Mouse (Mus musculus) urinary bladder, postnatal 4 days (tissue): Measurements from ENCODE around the gene Apopt1.

Source experiments
- DNase-seq, 2 experiments: peaks; one replicate each; pipeline ENCODE4 v3.0.0; 2021 to 2022; ENCODE audit warnings: low spot score in 2 of 2

Gene Apopt1

DNA sequence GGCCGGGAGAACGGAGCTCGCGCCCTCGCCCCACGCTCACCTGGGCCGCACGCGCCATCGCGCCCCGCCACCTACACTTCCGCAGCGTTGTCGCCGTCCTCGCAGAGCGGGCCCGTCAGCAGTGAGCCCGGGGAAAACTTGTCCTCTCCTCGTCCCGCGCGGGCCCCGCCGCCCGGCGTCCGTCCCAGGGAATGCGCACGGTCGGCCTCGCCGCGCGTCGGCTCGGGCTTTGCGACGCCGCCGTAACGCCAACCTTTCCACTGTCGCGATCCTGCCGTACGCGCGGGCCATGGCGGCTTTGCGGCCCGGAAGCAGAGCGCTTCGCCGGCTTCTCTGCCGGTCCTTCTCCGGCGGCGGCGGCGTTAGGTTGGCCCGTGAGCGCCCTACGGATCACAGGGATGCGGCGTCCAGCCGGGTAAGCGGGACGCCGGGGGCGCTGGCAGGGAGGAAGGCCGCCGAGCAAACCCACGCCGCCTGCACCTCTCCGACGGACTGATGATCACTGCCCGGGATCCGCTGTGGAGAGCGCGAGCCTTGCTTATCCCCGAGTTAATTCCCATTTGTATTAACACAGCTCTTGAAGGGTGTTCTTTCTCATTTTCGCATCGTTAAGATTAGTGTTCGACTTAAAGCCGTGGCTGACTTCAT lies at the start of gene Apopt1, which contains the start of gene Bag5:
TSS of gene Apopt1 (plus strand) at position 258 of the 648 bp plus-strand sequence.
TSS of gene Bag5 (minus strand) at position 254 of the 648 bp plus-strand sequence.
- peak; percentile 90 to 91 for DNase-seq

DNA sequence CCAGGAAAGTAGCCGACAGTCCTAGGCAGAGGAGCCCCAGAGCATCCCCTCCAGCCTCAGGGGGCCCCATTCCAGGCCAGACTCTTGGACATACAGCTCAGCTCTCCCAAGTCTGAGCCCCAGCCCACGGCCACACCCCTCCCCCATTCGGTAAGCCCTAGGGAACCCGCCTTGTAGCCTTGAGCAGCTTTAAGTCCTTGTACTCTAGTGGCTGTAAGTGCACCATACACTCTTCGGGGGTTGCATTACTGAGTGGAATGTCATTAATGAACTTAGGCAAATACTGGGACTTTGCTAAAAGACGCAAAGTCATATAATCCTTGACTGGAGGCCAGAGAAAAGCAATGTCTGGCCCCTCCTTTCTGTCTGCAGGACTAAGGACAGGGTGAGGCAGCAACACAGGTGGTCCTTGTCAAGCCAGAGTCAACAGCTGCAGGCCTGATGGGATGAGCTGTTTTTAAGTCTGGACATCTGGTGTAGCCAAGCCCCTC lies 48.9 kb upstream of the Apopt1 start:
- DNase-seq, result peak in 1 of 2 experiments; percentile 76

DNA sequence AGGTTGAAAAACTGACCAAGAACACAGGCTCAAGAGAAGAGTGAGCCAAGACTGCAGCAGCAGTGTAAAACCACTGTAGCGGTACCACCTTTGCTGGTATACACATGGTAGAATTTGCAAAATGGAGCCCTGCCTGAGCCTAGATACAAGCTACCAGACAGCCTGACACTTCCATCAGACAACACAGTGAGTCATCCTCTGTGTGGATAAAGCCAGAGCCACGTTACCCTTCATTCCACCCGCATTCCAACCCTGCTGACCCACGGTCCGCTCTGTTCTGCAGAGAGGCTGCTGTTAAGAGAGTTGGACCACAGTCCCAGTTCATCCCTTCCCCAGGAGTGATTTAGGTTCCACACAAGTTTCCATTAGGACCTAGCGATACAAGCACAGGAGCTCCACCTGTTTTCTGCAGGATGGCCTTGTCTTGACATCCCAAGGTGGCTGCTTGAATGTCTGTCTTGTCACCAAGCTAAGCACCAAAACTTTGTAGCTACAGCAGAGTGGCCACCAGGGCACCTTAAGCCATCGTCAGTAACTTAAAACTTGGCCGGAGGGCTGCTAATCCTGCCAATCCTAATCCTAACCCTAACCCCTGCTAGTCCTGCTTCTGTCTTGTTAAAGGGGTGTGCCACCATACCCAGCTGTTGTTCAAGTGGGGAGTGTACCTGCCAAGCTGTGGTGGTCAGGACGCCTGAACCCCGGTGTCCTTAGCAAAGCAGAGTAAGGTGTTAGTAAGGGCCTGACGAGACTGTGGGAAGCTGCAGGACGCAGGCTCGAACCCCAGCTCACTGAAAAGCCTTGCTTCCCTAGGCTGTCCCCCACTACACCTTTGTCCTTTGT lies 47.8 kb upstream of the Apopt1 start:
- DNase-seq, result no peak

DNA sequence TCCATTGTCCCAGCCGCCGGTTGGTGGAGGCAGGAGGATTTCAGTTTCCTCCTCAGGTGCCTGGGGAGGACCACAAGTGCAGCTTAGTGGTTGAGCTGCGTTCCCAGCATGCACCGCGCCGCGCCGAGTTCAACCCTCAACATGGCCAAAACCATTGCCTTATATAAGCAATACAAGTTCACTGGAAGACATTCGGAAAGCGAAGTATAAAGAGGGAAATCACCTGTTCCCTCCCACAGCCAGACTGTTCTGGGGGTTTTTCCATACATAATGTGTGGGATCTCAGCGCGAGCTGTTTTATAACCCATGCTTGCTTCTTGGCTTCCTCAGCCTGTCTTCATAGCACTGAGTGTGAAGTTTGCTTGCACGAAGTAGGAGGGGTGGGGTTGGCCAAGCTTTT lies 46.7 kb upstream of the Apopt1 start:
- DNase-seq, result no peak

DNA sequence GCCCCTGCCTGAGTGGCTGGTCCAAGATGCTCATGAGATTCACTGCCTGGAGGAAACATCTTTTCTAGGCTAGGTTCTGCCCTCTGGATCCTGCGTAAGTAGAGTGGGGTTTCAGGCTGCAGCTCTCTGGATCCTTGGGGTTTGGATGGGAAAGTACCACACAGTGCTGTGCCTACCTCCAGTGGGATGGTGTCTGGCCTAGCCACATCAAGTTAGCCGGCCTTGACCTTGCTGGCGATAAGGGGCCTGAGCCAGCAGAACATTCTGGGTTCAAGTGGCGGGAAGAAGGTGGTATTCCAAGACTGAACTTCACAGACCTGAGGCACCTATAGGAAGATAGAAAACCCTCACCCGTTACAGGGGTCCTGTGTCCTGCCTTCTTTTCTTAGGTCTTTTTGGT lies 45.6 kb upstream of the Apopt1 start:
- DNase-seq, result no peak

DNA sequence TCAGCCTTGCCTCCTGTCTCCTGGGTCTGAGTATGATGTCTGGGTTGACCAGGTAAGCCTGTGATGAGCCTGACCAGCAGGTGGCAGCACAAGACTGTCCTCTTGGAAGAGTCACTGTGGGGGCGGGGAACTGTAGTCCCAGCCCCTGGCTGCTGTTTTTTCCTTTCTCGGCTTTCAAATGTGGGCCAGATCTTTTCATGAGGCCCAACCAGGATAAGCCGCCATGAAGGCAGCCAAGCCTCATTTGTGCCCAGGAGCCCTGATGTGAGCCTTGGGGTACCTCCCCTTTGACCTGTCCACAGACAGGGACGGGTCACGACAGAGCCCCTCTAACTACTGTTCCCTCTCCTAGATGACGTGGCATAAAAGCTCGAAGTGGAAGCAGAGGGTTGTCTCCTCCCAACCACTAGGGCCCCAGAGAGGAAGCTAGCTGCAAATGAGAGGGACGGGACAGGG lies 44.6 kb upstream of the Apopt1 start:
- peak; percentile 89 to 98 for DNase-seq

DNA sequence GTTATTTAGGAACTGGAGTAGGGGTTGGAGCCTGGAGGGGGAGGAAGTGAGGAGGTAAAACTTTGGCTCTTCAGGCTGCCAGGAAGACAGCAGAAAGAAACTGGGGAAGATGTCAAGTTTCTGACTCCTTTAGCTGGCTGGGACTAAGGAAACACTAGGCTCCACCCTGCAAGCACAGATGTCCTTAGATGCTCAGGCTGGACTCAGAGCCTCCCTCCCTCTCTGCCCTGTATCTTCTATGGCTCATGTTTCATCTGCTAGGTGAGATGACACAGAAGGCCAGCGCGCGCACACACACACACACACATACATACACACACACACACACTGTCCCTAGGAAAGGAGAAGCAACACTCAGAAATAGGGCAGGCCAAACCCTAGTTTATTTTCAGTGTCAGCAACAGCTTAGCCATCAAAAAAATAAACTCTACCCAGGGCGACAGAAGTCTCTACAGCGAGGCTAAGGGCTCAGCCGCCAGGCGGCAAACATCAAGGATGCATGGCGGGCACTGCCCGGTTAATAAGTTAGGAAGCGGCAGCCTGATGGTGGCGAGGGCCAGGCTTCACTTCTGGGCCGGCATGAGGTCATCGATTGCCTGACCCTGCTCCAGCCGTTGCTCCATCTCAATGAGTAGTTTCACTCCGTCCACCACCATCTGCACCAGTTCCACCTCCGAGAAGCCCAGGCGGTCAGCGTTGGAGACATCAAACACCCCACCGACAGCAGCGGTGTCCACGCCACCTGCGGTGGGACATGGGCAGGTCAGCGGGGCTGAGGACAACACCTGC lies 43.9 kb upstream of the Apopt1 start:
- DNase-seq, result peak in 1 of 2 experiments; percentile 56

DNA sequence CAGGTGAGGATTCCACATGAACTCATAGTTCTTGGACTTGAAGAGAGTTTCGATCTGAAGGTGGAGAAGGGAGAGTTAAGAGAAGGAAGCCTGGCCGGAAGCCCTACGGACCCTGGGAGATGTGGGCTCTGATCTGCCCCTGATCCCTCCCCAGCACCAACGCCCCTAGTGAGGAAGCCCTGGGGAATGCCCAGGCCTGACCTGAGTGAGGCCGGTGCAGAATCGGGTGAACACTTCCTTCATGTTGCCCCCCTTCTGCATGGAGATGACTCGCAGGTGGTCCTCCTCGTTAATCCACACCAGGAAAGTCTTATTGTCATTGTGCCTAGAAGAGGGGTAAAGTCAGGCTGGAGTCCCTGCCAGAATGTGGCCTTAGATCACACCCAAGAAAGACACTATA lies 43.1 kb upstream of the Apopt1 start:
- no peak for DNase-seq

DNA sequence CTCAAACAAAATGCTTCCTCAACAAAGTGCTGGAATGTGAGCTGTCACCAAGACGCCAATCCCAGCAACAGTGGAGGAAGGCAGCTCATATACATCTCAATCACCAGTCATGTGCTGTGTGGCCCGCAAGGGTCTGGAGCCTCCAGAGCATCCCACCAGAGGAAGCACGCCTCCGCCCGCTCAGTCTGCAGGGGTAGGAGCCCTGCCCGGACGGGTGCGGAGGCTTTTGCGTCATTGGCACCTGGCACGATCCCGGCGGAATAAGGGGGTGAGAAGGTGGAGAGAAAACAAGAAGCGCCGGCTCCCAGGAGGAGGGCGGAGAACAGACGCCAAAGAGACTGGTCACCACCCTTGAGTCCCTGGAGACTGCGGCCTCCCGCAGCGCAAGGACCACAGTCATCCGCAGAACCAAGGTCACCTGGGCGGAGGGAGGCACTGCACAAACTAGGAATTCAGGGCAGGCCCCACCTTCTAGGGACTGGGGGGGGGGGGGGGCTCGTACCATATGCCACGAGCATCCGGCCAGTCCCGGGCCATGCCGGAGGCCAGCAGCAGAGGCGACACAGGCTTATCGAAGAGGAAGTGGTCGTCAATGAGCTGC lies 42.6 kb upstream of the Apopt1 start:
- peak in 1 of 2 experiments; percentile 60 for DNase-seq

DNA sequence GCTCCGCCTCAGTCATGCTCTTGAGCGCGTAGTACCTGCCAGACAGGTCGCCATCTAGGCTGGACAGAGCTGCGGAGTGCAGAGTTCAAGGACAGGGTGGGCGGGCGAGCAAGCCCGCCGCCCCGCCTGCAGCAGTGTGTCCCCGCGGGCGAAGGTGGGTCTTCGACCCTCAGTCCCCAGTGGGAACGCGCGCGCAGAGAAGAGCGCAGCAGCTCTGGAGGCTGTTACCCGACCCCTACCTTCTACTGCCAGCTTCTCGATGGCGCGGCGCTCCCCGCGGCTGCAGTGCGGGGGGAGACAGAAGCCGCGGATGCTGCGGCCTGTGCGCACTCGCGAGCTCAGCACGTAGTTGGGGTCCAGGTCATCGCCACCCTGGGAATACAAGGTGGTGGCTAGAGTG lies 42.1 kb upstream of the Apopt1 start:
- DNase-seq, result no peak

DNA sequence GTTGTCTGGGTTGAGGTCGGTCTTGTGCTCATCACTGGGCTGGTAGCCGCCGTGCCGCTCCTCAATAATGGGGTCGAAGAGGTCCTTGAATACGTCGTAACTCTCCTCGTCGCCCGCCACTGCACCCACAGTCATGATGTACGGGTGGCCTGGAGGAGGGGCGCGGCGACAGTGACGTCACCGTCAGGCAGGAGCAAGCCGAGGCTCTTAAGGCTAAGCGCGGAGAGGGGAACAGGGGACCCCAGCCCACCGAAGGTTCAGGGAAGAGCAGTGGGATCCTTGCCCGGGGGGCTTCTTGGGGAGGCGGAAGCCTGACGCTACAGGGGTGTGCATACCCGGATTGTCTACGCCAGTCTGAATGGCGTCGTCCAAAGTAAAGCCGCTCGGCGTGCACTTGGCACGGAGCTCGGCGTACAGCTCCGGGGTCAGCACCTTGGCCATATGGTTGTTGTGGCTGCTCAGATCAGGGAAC lies 41.6 kb upstream of the Apopt1 start:
- peak; percentile 39 to 69 for DNase-seq

DNA sequence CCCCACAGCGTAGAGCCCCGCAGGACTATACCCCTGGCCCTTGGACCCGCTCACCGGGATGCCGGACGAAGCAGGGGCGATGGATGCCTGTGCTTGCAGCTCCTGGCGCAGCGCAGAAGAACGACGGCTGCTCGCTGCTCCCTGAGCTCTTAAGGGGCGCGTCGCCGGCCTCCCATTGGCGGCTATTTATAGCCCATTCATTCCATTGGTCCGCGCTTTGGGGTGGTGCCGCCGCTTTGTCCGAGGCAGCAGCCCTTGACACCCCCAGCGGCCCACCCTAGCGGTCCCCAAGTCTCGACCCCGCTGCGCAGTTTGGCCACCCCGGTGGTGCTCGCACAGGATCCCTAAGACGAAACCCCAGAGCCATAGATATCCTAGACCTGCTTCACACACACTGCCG lies 40.9 kb upstream of the Apopt1 start, which contains the start of gene Ckb:
TSS of gene Ckb (minus strand) at position 163 of the 400 bp plus-strand sequence.
- peak; percentile 78 to 80 for DNase-seq

DNA sequence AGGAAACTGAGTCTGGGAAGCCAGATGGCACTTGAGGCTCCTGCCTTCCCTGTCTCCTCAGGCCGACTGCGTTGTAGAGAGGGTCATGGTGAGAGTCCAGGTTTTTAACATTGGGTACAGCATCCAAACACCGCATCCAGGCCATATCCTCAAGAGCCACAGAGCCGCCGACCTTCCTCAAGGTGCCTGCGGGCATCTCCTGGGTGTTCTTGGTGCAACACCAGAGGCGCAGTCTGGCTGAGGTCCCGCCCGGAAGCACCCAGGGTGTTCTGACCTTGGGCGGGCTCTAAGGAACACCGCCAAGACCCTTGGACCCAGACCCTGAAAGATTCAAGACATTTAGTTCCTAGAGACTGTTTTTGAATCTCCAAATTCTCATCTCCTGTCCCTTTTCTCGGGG lies 40.5 kb upstream of the Apopt1 start:
- peak in 1 of 2 experiments; percentile 57 for DNase-seq

DNA sequence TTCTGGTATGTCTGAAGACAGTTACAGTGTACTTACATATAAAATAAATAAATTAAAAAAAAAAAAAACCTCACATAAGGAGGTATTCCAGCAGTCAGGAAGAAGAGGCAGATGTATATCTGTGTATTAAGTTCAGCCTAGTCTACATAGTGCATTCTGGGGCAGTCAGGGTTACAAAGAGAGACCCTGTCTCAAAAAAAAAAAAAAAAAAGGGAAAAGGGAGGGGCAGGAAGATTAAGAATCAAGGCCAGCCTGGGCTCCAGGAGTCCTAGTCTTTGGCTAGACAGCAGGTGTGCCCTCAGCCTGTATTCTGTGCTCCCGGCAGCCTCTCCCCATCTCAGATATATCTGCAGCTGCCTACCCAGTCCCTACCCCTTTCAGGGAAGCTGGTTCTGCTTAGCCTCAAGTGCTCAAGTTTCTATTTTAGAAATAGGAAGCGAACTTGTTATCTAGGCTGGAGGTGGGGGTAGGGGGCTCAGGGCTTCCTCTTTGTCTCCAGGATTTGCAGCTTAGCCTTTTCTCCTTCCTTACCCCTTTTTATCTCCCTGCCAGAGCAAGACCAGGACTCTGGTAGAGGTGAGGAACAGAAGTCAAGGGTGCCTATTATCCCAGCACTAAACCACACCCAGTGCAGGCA lies 38.1 kb upstream of the Apopt1 start:
- no peak for DNase-seq

DNA sequence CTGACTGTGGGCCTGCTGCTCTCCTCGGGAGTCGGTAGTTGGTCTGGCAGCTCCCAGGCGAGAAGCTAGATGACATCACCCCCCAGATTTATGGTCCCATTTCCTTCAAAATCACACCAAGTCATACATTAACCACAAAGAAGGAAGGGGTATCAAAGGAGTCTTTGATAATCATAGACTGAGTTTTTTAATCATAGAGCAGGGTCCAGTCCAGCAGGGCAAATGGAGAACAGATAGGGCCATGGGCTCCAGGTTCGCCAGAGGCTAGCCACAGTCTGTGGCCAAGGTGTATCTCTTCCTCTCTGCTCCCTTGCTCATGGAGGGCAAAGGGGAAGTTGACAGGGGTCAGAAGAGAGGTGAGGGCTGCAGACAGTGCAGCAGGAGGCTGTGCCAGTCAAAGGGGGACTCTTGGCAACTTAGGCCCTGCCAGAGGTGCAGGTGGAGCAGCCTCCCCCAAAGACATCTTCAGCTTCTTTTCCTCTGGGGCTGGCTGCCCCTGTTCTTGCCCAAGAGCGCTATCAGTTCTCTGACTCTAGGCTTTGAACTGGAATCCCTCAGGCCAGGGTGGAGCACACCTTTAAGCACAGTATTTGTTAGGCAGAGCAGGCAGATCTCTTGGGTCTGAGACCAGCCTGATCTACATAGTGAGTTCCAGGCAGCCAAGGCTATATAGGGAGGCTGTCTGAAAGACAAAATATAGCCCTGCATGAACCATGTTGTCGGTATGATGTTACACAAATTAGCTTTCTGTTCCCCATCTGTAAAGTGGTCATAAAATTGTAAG lies 37.1 kb upstream of the Apopt1 start:
- DNase-seq, result no peak

DNA sequence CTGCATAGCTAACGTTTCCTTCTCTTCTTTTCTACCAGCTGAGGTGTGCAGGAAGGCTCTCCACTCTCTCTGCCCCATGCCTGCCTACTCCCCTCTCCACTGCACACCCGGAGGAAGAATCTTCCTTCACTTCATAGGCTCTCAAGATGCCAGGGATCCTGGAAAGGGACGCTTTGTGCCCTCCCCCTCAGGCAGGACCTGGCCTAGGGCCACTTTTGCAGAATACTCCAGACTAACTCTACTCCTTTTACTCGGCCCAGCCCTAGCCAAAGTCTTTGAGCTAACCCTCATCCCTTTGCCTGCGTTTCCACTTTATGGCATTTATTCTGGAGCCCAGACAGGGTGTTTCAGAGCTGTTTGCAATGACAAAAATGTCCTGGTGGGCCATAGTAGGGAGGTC lies 35.6 kb upstream of the Apopt1 start:
- DNase-seq, result peak in 1 of 2 experiments; percentile 38

DNA sequence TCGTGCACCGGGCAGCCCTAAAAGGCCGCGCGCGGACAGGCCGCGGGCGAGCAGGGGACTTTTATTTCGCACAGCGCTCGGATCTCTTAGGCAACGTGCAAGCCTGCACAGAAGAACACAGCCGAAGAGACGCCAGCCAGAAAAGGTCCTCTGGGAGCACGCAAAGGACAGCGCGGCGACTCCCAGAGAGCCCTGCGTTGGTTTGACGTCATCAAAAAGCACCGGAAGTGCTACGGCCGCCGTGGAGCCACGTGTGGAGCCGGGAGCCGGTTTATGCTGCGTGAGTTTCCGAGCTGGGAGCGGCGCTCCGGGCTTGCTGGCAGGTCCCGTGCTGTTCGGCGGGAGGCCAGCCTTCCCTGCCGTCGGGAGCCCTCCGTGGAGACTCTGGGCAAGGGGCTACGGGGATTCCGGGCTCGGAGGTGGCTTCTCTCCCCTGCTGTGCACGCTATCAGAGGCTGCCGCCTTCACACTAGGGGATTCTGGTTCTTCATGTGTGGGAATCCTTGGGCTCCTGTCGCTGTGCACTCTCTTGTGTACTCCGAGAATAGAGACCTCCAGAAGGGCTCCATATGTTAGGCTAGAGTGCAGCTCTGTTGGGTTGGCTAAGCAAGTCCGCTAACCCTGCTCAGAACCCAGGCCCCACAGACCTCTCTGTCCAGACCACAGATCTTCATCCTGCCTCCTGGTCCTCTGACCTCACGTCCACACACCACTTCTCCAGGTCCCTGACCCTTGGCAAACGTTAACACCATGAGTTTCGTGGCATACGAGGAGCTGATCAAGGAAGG lies 35.0 kb upstream of the Apopt1 start, which contains the start of gene Trmt61a:
TSS of gene Trmt61a (plus strand) at position 224 of the 788 bp plus-strand sequence.
- DNase-seq, result peak; percentile 83 to 92

DNA sequence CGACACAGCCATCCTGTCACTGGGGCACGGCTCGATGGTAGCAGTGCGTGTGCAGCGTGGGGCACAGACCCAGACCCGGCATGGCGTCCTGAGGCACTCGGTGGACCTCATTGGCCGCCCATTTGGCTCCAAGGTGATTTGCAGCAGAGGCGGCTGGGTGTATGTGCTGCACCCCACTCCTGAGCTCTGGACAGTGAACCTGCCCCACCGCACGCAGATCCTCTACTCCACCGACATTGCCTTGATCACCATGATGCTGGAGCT lies 34.5 kb upstream of the Apopt1 start:
- DNase-seq, result no peak

DNA sequence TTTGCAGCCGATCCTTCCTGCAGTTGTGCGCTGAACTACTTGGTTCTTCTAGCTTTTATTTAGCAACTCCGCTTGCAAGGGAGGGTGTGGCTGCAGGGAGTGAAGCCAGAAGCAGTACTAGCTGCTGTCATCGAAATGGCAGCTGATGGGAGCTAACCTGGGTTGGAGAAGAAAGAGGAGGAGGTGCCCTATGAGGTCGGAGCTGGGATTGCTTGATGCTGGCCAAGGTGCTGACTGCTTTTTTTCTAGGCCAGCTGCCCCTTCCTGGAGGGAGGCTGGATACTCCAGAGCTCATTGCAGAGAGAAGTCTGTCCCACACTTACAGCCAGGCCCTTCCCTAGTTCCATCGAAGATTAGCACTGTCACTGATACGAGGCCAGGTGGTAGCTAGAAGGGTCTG lies 34.1 kb upstream of the Apopt1 start:
- DNase-seq, result no peak
